Mouse (Mus musculus): ENCODE data around the gene Adgrg4.

Adgrg4 gene

GRCm38 (mm10) chrX:56869863-56870262 lies at the start of gene Adgrg4:
Adgrg4 (plus strand) TSS chrX:56870163.
- no peak for DNase-seq (ENCODE audit: low read depth, low spot score)

- no peak for DNase-seq (ENCODE audit: low read depth, low spot score)
Observed at GRCm38 (mm10) chrX:56821765-56822603, 48.0 kb upstream of the Adgrg4 start, which contains the start of gene Map7d3. Map7d3 (minus strand) TSS chrX:56822326.

GRCm38 (mm10) chrX:56827492-56827891 lies 42.5 kb upstream of the Adgrg4 start:
- DNase-seq (ENCODE audit: low read depth, low spot score) = no peak

- no peak for DNase-seq (ENCODE audit: low read depth, low spot score)
Observed at GRCm38 (mm10) chrX:56835842-56836241, 34.1 kb upstream of the Adgrg4 start.

- DNase-seq (ENCODE audit: low read depth, low spot score) = no peak
Observed at GRCm38 (mm10) chrX:56839369-56839768, 30.6 kb upstream of the Adgrg4 start.

GRCm38 (mm10) chrX:56841255-56841654 lies 28.7 kb upstream of the Adgrg4 start:
- no peak for DNase-seq (ENCODE audit: low read depth, low spot score)

GRCm38 (mm10) chrX:57012891-57013290 lies 142.9 kb downstream of the Adgrg4 start:
- DNase-seq (ENCODE audit: low read depth, low spot score) = no peak

GRCm38 (mm10) chrX:57042774-57043173 lies 172.8 kb downstream of the Adgrg4 start, which contains the start of gene Brs3:
Brs3 (plus strand) TSS chrX:57043074.
- no peak for DNase-seq (ENCODE audit: low read depth, low spot score)

GRCm38 (mm10) chrX:57043869-57044268 lies 173.9 kb downstream of the Adgrg4 start:
- DNase-seq (ENCODE audit: low read depth, low spot score) = no peak

Measured in retina, postnatal 7 days (tissue).